Mouse (Mus musculus): ENCODE data around the gene Chchd10.

Chchd10 gene

GRCm38 (mm10) chr10:75950791-75951210 is 17.9 kb downstream of the Chchd10 start:
- DNase-seq (ENCODE audit: low spot score) = no peak

- no peak for DNase-seq (ENCODE audit: low spot score)
These were observed 18.6 kb downstream of the Chchd10 start for GRCm38 (mm10) chr10:75951424-75952050.

GRCm38 (mm10) chr10:75954381-75954811 is 21.5 kb downstream of the Chchd10 start, which contains the start of gene Gm5134:
Gm5134 (plus strand) TSS chr10:75954514.
- DNase-seq (ENCODE audit: low spot score) = no peak

- DNase-seq (ENCODE audit: low spot score) = peak; percentile 41
These were observed 40.9 kb downstream of the Chchd10 start for GRCm38 (mm10) chr10:75973846-75974245.

- DNase-seq (ENCODE audit: low spot score) = peak; percentile 35
These were observed 42.3 kb downstream of the Chchd10 start for GRCm38 (mm10) chr10:75975216-75975615.

GRCm38 (mm10) chr10:75978119-75978834 is 45.3 kb downstream of the Chchd10 start:
- DNase-seq (ENCODE audit: low spot score) = peak; percentile 36

GRCm38 (mm10) chr10:75978835-75979157 is 45.9 kb downstream of the Chchd10 start:
- no peak for DNase-seq (ENCODE audit: low spot score)

GRCm38 (mm10) chr10:75979432-75979831 is 46.5 kb downstream of the Chchd10 start:
- DNase-seq (ENCODE audit: low spot score) = peak; percentile 18
